Mouse (Mus musculus): ENCODE results near the gene Il13. TPM values are rescaled to one million over a fixed set of nuclear protein-coding genes. Genes with fewer than 3 reads are reported as not detected.

The Il13 gene
- total and polyA plus RNA-seq, 3 experiments = 3.2 TPM; not detected in 2

- H3K27me3 ChIP-seq (ENCODE audit: insufficient read depth, low read length) = peaks cover 13% of the 10 kb centered on the region; the same call in 1 of the 2 replicates
- DNase-seq (ENCODE audit: low spot score) (no peak), ATAC-seq (ENCODE audit: extremely low read depth, insufficient number of reproducible peaks, low FRiP score, poor library complexity, severe bottlenecking) (no peak)
- no peaks in the 10 kb centered on the region for H3K9me3 ChIP-seq (replicated peaks)
- TF ChIP-seq GATA1 (IDR thresholded peaks at IDR 0.05; ENCODE audit: borderline replicate concordance, low read length) (no peak), POLR2AphosphoS5 (IDR thresholded peaks at IDR 0.05; ENCODE audit: insufficient replicate concordance, low read depth, low read length) (no peak), GATA2 (IDR thresholded peaks at IDR 0.05; ENCODE audit: borderline replicate concordance, low read depth, low read length) (no peak), TAL1 (conservative IDR thresholded peaks at IDR 0.05; ENCODE audit: low read depth, low read length) (no peak), CTCF (IDR thresholded peaks at IDR 0.05; ENCODE audit: low read depth, low read length) (no peak)
- peaks cover 81% of the 10 kb centered on the region for H3K4me1 ChIP-seq (ENCODE audit: insufficient read depth, low read depth, low read length)
- H3K36me3 ChIP-seq (replicated peaks) = no peaks in the 10 kb centered on the region
- H3K4me3 ChIP-seq (ENCODE audit: low read depth, low read length) = peak overlapping the region; percentile 72
Observed at GRCm38 (mm10) chr11:53636183-53636646, 1.7 kb upstream of the Il13 start.

- Histone ChIP-seq H3K36me3 (replicated peaks) (no peaks in the 10 kb centered on the region), H3K4me3 (ENCODE audit: low read depth, low read length) (peak overlapping the region; percentile 72; the same call in 1 of the 2 replicates), H3K9me3 (replicated peaks) (no peaks in the 10 kb centered on the region), H3K27me3 (ENCODE audit: insufficient read depth, low read length) (peaks cover 13% of the 10 kb centered on the region; the same call in 1 of the 2 replicates), H3K4me1 (ENCODE audit: insufficient read depth, low read depth, low read length) (peaks cover 79% of the 10 kb centered on the region)
- TF ChIP-seq CTCF (IDR thresholded peaks at IDR 0.05; ENCODE audit: low read depth, low read length) = no peak
- no peak for TF ChIP-seq GATA2 (IDR thresholded peaks at IDR 0.05; ENCODE audit: borderline replicate concordance, low read depth, low read length)
- no peak for TF ChIP-seq TAL1 (conservative IDR thresholded peaks at IDR 0.05; ENCODE audit: low read depth, low read length)
- no peak for TF ChIP-seq POLR2AphosphoS5 (IDR thresholded peaks at IDR 0.05; ENCODE audit: insufficient replicate concordance, low read depth, low read length)
- TF ChIP-seq GATA1 (IDR thresholded peaks at IDR 0.05; ENCODE audit: borderline replicate concordance, low read length) = no peak
- no peak for DNase-seq (ENCODE audit: low spot score)
- ATAC-seq (ENCODE audit: extremely low read depth, insufficient number of reproducible peaks, low FRiP score, poor library complexity, severe bottlenecking) = no peak
Observed at GRCm38 (mm10) chr11:53635590-53636182, 1.2 kb upstream of the Il13 start.

GRCm38 (mm10) chr11:53633644-53634043, 858 bp downstream of the Il13 start:
- Histone ChIP-seq H3K4me3 (ENCODE audit: low read depth, low read length) (no peak overlapping the region), H3K27me3 (ENCODE audit: insufficient read depth, low read length) (peaks cover 13% of the 10 kb centered on the region; the same call in 1 of the 2 replicates), H3K4me1 (ENCODE audit: insufficient read depth, low read depth, low read length) (peaks cover 70% of the 10 kb centered on the region), H3K9me3 (replicated peaks) (no peaks in the 10 kb centered on the region), H3K36me3 (replicated peaks) (no peaks in the 10 kb centered on the region)
- TF ChIP-seq CTCF (IDR thresholded peaks at IDR 0.05; ENCODE audit: low read depth, low read length) (no peak), TAL1 (conservative IDR thresholded peaks at IDR 0.05; ENCODE audit: low read depth, low read length) (no peak), GATA1 (IDR thresholded peaks at IDR 0.05; ENCODE audit: borderline replicate concordance, low read length) (no peak), GATA2 (IDR thresholded peaks at IDR 0.05; ENCODE audit: borderline replicate concordance, low read depth, low read length) (no peak), POLR2AphosphoS5 (IDR thresholded peaks at IDR 0.05; ENCODE audit: insufficient replicate concordance, low read depth, low read length) (no peak)
- ATAC-seq (ENCODE audit: extremely low read depth, insufficient number of reproducible peaks, low FRiP score, poor library complexity, severe bottlenecking) = no peak
- DNase-seq (ENCODE audit: low spot score) = no peak

- TF ChIP-seq POLR2AphosphoS5 (IDR thresholded peaks at IDR 0.05; ENCODE audit: insufficient replicate concordance, low read depth, low read length) (no peak), GATA2 (IDR thresholded peaks at IDR 0.05; ENCODE audit: borderline replicate concordance, low read depth, low read length) (no peak), CTCF (IDR thresholded peaks at IDR 0.05; ENCODE audit: low read depth, low read length) (peak; percentile 26)
- no peaks in the 10 kb centered on the region for H3K9me3 ChIP-seq (replicated peaks)
- H3K36me3 ChIP-seq (replicated peaks) = no peaks in the 10 kb centered on the region
- DNase-seq (ENCODE audit: low spot score) = no peak
- H3K4me3 ChIP-seq (ENCODE audit: low read depth, low read length) = no peak overlapping the region
- ATAC-seq (ENCODE audit: extremely low read depth, insufficient number of reproducible peaks, low FRiP score, poor library complexity, severe bottlenecking) = no peak
- peaks cover 13% of the 10 kb centered on the region; the same call in 1 of the 2 replicates for H3K27me3 ChIP-seq (ENCODE audit: insufficient read depth, low read length)
- peaks cover 72% of the 10 kb centered on the region for H3K4me1 ChIP-seq (ENCODE audit: insufficient read depth, low read depth, low read length)
Observed at GRCm38 (mm10) chr11:53632122-53632733, 2.3 kb downstream of the Il13 start.

- Histone ChIP-seq H3K4me3 (ENCODE audit: low read depth, low read length) (no peak overlapping the region; the same call in 1 of the 2 replicates), H3K9me3 (replicated peaks) (peaks cover 7% of the 10 kb centered on the region), H3K4me1 (ENCODE audit: insufficient read depth, low read depth, low read length) (peaks cover 73% of the 10 kb centered on the region), H3K27me3 (ENCODE audit: insufficient read depth, low read length) (no peaks in the 10 kb centered on the region; the same call in 1 of the 2 replicates), H3K36me3 (replicated peaks) (peaks cover 3% of the 10 kb centered on the region)
- DNase-seq (ENCODE audit: low spot score) (peak; percentile 78), ATAC-seq (ENCODE audit: extremely low read depth, insufficient number of reproducible peaks, low FRiP score, poor library complexity, severe bottlenecking) (peak; percentile 55)
- TF ChIP-seq CTCF (IDR thresholded peaks at IDR 0.05; ENCODE audit: low read depth, low read length) = peak; percentile 80; the same call in 1 of the 2 replicates
- TF ChIP-seq POLR2AphosphoS5 (IDR thresholded peaks at IDR 0.05; ENCODE audit: insufficient replicate concordance, low read depth, low read length) = no peak
- no peak for TF ChIP-seq TAL1 (conservative IDR thresholded peaks at IDR 0.05; ENCODE audit: low read depth, low read length)
- TF ChIP-seq GATA1 (IDR thresholded peaks at IDR 0.05; ENCODE audit: borderline replicate concordance, low read length) = no peak
- TF ChIP-seq GATA2 (IDR thresholded peaks at IDR 0.05; ENCODE audit: borderline replicate concordance, low read depth, low read length) = no peak
Observed at GRCm38 (mm10) chr11:53627859-53628258, 6.6 kb downstream of the Il13 start.

DNA sequence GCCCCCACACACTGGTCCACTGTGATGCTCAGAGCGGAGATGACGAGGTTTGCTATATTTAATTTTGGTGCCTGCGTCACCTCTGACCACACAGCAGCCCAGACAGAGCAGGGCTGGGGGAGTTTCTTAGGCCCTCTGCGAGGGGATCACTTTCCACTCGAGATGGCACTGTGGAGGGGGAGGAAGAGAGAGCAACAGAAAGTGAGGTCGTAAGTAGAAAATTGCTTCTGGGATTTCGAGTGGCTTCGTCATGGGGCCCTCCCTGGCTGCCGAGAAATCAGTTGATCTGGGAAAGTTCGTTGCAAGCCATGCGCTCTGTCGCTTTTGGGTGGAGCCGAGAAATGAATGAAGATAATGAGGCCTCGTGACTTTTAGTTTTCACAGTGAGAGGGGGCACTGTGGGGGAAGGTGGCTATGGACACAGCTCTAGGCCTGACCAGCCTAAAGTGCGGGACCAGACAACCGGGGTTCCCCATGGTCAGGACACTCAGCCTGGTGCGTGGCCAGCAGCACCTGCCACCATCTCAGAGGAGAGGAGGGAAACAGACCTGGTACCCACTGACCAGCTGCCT, 7.6 kb downstream of the Il13 start:
- H3K4me3 ChIP-seq (ENCODE audit: low read depth, low read length) = peak overlapping the region; percentile 62; the same call in 1 of the 2 replicates
- peaks cover 74% of the 10 kb centered on the region for H3K4me1 ChIP-seq (ENCODE audit: insufficient read depth, low read depth, low read length)
- ATAC-seq (ENCODE audit: extremely low read depth, insufficient number of reproducible peaks, low FRiP score, poor library complexity, severe bottlenecking) (peak; percentile 67), DNase-seq (ENCODE audit: low spot score) (peak; percentile 55)
- H3K36me3 ChIP-seq (replicated peaks) = peaks cover 3% of the 10 kb centered on the region
- H3K27me3 ChIP-seq (ENCODE audit: insufficient read depth, low read length) = no peaks in the 10 kb centered on the region
- H3K9me3 ChIP-seq (replicated peaks) = peaks cover 7% of the 10 kb centered on the region
- TF ChIP-seq TAL1 (conservative IDR thresholded peaks at IDR 0.05; ENCODE audit: low read depth, low read length) = no peak
- TF ChIP-seq CTCF (IDR thresholded peaks at IDR 0.05; ENCODE audit: low read depth, low read length) = no peak
- TF ChIP-seq GATA2 (IDR thresholded peaks at IDR 0.05; ENCODE audit: borderline replicate concordance, low read depth, low read length) = no peak
- no peak for TF ChIP-seq GATA1 (IDR thresholded peaks at IDR 0.05; ENCODE audit: borderline replicate concordance, low read length)
- no peak for TF ChIP-seq POLR2AphosphoS5 (IDR thresholded peaks at IDR 0.05; ENCODE audit: insufficient replicate concordance, low read depth, low read length)
